Mouse (Mus musculus): ENCODE measurements at regions not wholly inside any gene's neighbourhood (a gene's known extent, or its start where the extent isn't known, plus 50 kb on each side); places are given as distances from the start of the nearest gene placed in this dataset.

GRCm38 (mm10) chr4:152731082-152731720 lies 253.5 kb upstream of the Kcnab2 start:
- Histone ChIP-seq H3K27ac (no peak overlapping the region), H3K9ac (no peak overlapping the region), H3K36me3 (no peaks in the 10 kb centered on the region), H3K4me1 (no peaks in the 10 kb centered on the region), H3K4me2 (no peak overlapping the region), H3K27me3 (replicated peaks) (no peaks in the 10 kb centered on the region), H3K4me3 (replicated peaks) (no peak overlapping the region), H3K9me3 (no peaks in the 10 kb centered on the region)
- WGBS: 47% methylated on average over 10 of the region's 10 CpGs
- ATAC-seq (ENCODE audit: insufficient read depth, low FRiP score, low read depth): no peak; the same call in 1 of the 2 replicates

GRCm38 (mm10) chr4:152729421-152729820 lies 251.8 kb upstream of the Kcnab2 start:
- ATAC-seq (ENCODE audit: insufficient read depth, low FRiP score, low read depth): no peak
- Histone ChIP-seq H3K4me1 (no peaks in the 10 kb centered on the region), H3K36me3 (no peaks in the 10 kb centered on the region), H3K9ac (no peak overlapping the region), H3K27me3 (replicated peaks) (no peaks in the 10 kb centered on the region), H3K9me3 (no peaks in the 10 kb centered on the region), H3K27ac (no peak overlapping the region), H3K4me3 (replicated peaks) (no peak overlapping the region), H3K4me2 (no peak overlapping the region)
- 83% methylated on average over 6 of the region's 6 CpGs for WGBS

- no peaks in the 10 kb centered on the region for H3K4me1 ChIP-seq
- H3K9ac ChIP-seq: no peak overlapping the region
- WGBS: 50% methylated on average over 5 of the region's 5 CpGs
- H3K27ac ChIP-seq: no peak overlapping the region
- H3K4me3 ChIP-seq (replicated peaks): no peak overlapping the region
- no peak for ATAC-seq (ENCODE audit: insufficient read depth, low FRiP score, low read depth)
- H3K36me3 ChIP-seq: no peaks in the 10 kb centered on the region
- H3K27me3 ChIP-seq (replicated peaks): no peaks in the 10 kb centered on the region
- no peak overlapping the region for H3K4me2 ChIP-seq
- H3K9me3 ChIP-seq: no peaks in the 10 kb centered on the region
These were observed 248.2 kb upstream of the Kcnab2 start for GRCm38 (mm10) chr4:152725881-152726280.

GRCm38 (mm10) chr4:152725423-152725822 lies 247.8 kb upstream of the Kcnab2 start:
- no peak overlapping the region for H3K9ac ChIP-seq
- H3K4me2 ChIP-seq: no peak overlapping the region
- ATAC-seq (ENCODE audit: insufficient read depth, low FRiP score, low read depth): no peak
- WGBS: 44% methylated on average over 6 of the region's 6 CpGs
- H3K27me3 ChIP-seq (replicated peaks): no peaks in the 10 kb centered on the region
- H3K27ac ChIP-seq: 0 out of 2 replicates have a peak overlapping the region, but pooled peaks have one; percentile 14
- no peaks in the 10 kb centered on the region for H3K4me1 ChIP-seq
- H3K36me3 ChIP-seq: no peaks in the 10 kb centered on the region
- H3K9me3 ChIP-seq: no peaks in the 10 kb centered on the region
- no peak overlapping the region for H3K4me3 ChIP-seq (replicated peaks)

- Histone ChIP-seq H3K4me3 (replicated peaks) (no peak overlapping the region), H3K36me3 (no peaks in the 10 kb centered on the region), H3K27ac (no peak overlapping the region), H3K27me3 (replicated peaks) (no peaks in the 10 kb centered on the region), H3K4me1 (no peaks in the 10 kb centered on the region), H3K9me3 (no peaks in the 10 kb centered on the region), H3K4me2 (no peak overlapping the region), H3K9ac (no peak overlapping the region)
- no peak for ATAC-seq (ENCODE audit: insufficient read depth, low FRiP score, low read depth)
- WGBS: 68% methylated on average over 7 of the region's 7 CpGs
These were observed 247.1 kb upstream of the Kcnab2 start for GRCm38 (mm10) chr4:152724741-152725140.

- Histone ChIP-seq H3K27me3 (replicated peaks) (no peaks in the 10 kb centered on the region), H3K36me3 (no peaks in the 10 kb centered on the region), H3K27ac (no peak overlapping the region), H3K9ac (no peak overlapping the region), H3K4me2 (no peak overlapping the region), H3K4me3 (replicated peaks) (no peak overlapping the region), H3K4me1 (no peaks in the 10 kb centered on the region), H3K9me3 (no peaks in the 10 kb centered on the region)
- ATAC-seq (ENCODE audit: insufficient read depth, low FRiP score, low read depth): no peak
- 81% methylated on average over 10 of the region's 10 CpGs for whole genome bisulfite sequencing
These were observed 246.4 kb upstream of the Kcnab2 start for GRCm38 (mm10) chr4:152724026-152724425.

GRCm38 (mm10) chr4:152720528-152720927 lies 242.9 kb upstream of the Kcnab2 start:
- H3K27me3 ChIP-seq (replicated peaks): no peaks in the 10 kb centered on the region
- 80% methylated on average over 8 of the region's 8 CpGs for WGBS
- no peaks in the 10 kb centered on the region for H3K36me3 ChIP-seq

GRCm38 (mm10) chr4:152719416-152720127 lies 241.9 kb upstream of the Kcnab2 start:
- no peak overlapping the region for H3K4me2 ChIP-seq
- H3K36me3 ChIP-seq: no peaks in the 10 kb centered on the region
- H3K27me3 ChIP-seq (replicated peaks): no peaks in the 10 kb centered on the region
- no peak overlapping the region for H3K9ac ChIP-seq
- no peak overlapping the region for H3K27ac ChIP-seq
- 83% methylated on average over 15 of the region's 15 CpGs for WGBS
- ATAC-seq (ENCODE audit: insufficient read depth, low FRiP score, low read depth): no peak
- no peaks in the 10 kb centered on the region for H3K9me3 ChIP-seq
- no peaks in the 10 kb centered on the region for H3K4me1 ChIP-seq
- H3K4me3 ChIP-seq (replicated peaks): no peak overlapping the region

More at GRCm38 (mm10) chr4:152720528-152720927, 242.9 kb upstream of the Kcnab2 start:
- Histone ChIP-seq H3K9me3 (no peaks in the 10 kb centered on the region), H3K9ac (no peak overlapping the region), H3K27ac (no peak overlapping the region), H3K4me3 (replicated peaks) (no peak overlapping the region), H3K4me1 (no peaks in the 10 kb centered on the region), H3K4me2 (no peak overlapping the region)
- no peak for ATAC-seq (ENCODE audit: insufficient read depth, low FRiP score, low read depth)

GRCm38 (mm10) chr4:152710339-152710738 lies 232.7 kb upstream of the Kcnab2 start:
- no peaks in the 10 kb centered on the region for H3K27me3 ChIP-seq (replicated peaks)
- no peak overlapping the region for H3K27ac ChIP-seq
- H3K9ac ChIP-seq: no peak overlapping the region
- H3K9me3 ChIP-seq: no peaks in the 10 kb centered on the region
- no peak overlapping the region for H3K4me2 ChIP-seq
- no peak for ATAC-seq (ENCODE audit: insufficient read depth, low FRiP score, low read depth)
- H3K4me1 ChIP-seq: no peaks in the 10 kb centered on the region
- WGBS: 85% methylated on average over 5 of the region's 5 CpGs
- H3K36me3 ChIP-seq: no peaks in the 10 kb centered on the region
- H3K4me3 ChIP-seq (replicated peaks): no peak overlapping the region

- H3K9me3 ChIP-seq: no peaks in the 10 kb centered on the region
- H3K4me2 ChIP-seq: no peak overlapping the region
- no peaks in the 10 kb centered on the region for H3K27me3 ChIP-seq (replicated peaks)
- no peaks in the 10 kb centered on the region for H3K36me3 ChIP-seq
- ATAC-seq (ENCODE audit: insufficient read depth, low FRiP score, low read depth): no peak
- H3K27ac ChIP-seq: no peak overlapping the region
- 0 out of 2 replicates have a peak, but pooled peaks cover 2% of the 10 kb centered on the region for H3K4me1 ChIP-seq
- WGBS: 78% methylated on average over 7 of the region's 7 CpGs
- no peak overlapping the region for H3K4me3 ChIP-seq (replicated peaks)
- no peak overlapping the region for H3K9ac ChIP-seq
These were observed 222.5 kb upstream of the Kcnab2 start for GRCm38 (mm10) chr4:152700217-152700616.

- 19% methylated on average over 22 of the region's 22 CpGs for WGBS
- no peak for ATAC-seq (ENCODE audit: insufficient read depth, low FRiP score, low read depth)
- no peaks in the 10 kb centered on the region for H3K27me3 ChIP-seq (replicated peaks)
These were observed 219.7 kb upstream of the Kcnab2 start for GRCm38 (mm10) chr4:152697247-152697960.

GRCm38 (mm10) chr4:152691735-152692134 lies 214.1 kb upstream of the Kcnab2 start:
- no peak overlapping the region for H3K4me3 ChIP-seq (replicated peaks)
- H3K27me3 ChIP-seq (replicated peaks): no peaks in the 10 kb centered on the region
- no peaks in the 10 kb centered on the region for H3K4me1 ChIP-seq
- no peak overlapping the region for H3K4me2 ChIP-seq
- peak; percentile 40; the same call in 1 of the 2 replicates for ATAC-seq (ENCODE audit: insufficient read depth, low FRiP score, low read depth)
- 23% methylated on average over 12 of the region's 12 CpGs for WGBS
- no peak overlapping the region for H3K9ac ChIP-seq
- no peaks in the 10 kb centered on the region for H3K36me3 ChIP-seq
- H3K27ac ChIP-seq: no peak overlapping the region
- no peaks in the 10 kb centered on the region for H3K9me3 ChIP-seq

More at GRCm38 (mm10) chr4:152697247-152697960, 219.7 kb upstream of the Kcnab2 start:
- no peak overlapping the region for H3K4me3 ChIP-seq (replicated peaks)
- no peaks in the 10 kb centered on the region for H3K9me3 ChIP-seq
- H3K27ac ChIP-seq: no peak overlapping the region
- 0 out of 2 replicates have a peak, but pooled peaks cover 2% of the 10 kb centered on the region for H3K4me1 ChIP-seq
- no peak overlapping the region for H3K4me2 ChIP-seq
- H3K9ac ChIP-seq: no peak overlapping the region
- H3K36me3 ChIP-seq: no peaks in the 10 kb centered on the region
